Mouse (Mus musculus): ENCODE results near the gene Zfp969.
"Not testable (repeated sequence)": the region's sequence is repeated elsewhere in the genome, so short reads cannot be mapped to it uniquely, and the experiment has no call there.

Zfp969 gene

DNA sequence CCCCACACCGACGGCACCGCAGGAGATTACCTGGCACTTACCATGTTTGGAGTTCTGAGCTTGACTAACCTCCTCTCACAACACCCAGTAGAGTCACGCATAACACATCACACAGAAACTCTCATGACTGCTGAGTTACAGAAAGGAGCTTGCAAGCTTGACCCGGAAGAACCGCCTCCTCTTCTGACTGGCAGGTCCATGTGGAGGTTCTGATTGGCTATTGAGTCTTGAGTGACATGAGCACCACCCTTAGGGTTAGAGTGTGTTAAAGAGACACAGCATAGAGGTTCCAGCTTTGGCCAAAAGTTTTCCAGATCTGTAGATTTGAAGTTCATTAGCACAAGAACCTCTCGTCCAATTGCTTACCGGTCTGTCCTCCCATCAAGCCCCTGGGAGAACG lies at the start of gene Zfp969:
TSS of gene Zfp969 (minus strand) at position 101 of the 400 bp plus-strand sequence.
- not testable (repeated sequence) for DNase-seq (ENCODE audit: low spot score)

DNA sequence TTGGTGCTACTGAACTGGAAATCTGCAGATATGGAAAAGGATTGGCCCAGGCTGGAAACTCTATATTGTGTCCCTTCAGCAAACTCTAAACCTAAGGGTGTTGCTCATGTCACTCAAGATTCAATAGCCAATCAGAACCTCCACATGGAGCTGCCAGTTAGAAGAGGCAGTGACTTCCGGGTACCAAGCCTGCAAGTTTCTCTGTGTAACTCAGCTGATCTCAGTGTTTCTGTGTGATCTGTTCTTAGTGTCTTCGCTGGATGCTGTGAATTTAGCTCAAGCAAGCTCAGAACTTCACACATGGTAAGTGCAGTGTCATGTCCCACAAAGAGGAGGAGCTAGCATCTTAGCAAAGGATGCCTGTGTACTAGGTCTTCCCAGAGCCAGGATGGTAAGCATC lies 37.8 kb upstream of the Zfp969 start, which contains the start of gene Gm2007:
TSS of gene Gm2007 (plus strand) at position 301 of the 400 bp plus-strand sequence.
- not testable (repeated sequence) for DNase-seq (ENCODE audit: low spot score)

DNA sequence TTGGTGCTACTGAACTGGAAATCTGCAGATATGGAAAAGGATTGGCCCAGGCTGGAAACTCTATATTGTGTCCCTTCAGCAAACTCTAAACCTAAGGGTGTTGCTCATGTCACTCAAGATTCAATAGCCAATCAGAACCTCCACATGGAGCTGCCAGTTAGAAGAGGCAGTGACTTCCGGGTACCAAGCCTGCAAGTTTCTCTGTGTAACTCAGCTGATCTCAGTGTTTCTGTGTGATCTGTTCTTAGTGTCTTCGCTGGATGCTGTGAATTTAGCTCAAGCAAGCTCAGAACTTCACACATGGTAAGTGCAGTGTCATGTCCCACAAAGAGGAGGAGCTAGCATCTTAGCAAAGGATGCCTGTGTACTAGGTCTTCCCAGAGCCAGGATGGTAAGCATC lies 59.8 kb downstream of the Zfp969 start, which contains the start of gene Gm11007:
TSS of gene Gm11007 (plus strand) at position 301 of the 400 bp plus-strand sequence.
- DNase-seq (ENCODE audit: low spot score), result not testable (repeated sequence)
